Mouse (Mus musculus): Measurements from ENCODE around the gene Snx29.

Snx29 gene

GRCm38 (mm10) chr16:11716932-11717331 lies 394.2 kb downstream of the Snx29 start:
- in situ Hi-C loops (cut with MboI, MseI), result no loop called here

DNA sequence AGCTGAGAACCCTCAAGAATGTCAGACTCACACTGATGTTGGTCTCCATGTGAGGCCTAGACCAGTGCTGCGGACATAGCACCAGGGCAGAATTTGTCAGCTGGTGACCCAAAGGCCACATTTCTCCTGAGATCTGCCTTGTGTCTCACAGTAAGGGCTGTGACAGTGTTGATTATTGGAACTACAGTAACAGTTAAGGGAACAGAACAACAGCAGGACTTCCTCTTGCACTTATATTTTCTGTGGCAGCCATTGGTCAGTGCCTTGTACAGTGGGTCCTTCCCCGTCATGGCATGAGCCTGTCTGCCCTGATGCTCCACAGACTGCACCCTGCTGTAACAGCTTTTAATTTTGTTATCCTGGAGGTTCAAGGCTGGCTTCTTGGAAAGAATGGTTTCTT lies 403.2 kb downstream of the Snx29 start:
- in situ Hi-C loops (cut with MboI, MseI), result no loop called here

- in situ Hi-C loops (cut with MboI, MseI), result no loop called here
Measured at GRCm38 (mm10) chr16:11727331-11727730, 404.6 kb downstream of the Snx29 start.

- in situ Hi-C loops (cut with MboI, MseI), result no loop called here
Measured at GRCm38 (mm10) chr16:11728131-11728530, 405.4 kb downstream of the Snx29 start.

DNA sequence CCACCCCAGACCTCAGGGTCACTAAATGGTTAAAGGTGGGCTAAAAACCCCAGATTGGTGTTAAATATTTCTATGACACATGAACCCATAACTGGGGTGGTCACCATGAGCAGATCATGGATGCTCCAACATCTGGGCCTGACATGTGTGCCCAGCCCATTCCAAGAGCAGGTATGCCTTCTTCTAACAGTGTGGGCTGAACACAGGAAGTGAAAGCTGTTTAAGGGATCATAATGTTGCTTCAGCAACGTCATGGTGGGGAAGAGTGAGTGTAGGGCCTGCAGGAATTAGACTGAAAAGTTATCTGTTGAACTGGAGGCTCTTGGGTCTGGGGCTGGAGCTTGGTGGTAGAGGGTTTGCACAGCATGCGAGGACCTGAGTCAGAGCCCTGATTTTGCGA lies 405.9 kb downstream of the Snx29 start:
- in situ Hi-C loops (cut with MboI, MseI), result no loop called here

GRCm38 (mm10) chr16:11729111-11729510 lies 406.4 kb downstream of the Snx29 start:
- in situ Hi-C loops (cut with MboI, MseI), result no loop called here

GRCm38 (mm10) chr16:11729815-11730214 lies 407.1 kb downstream of the Snx29 start:
- in situ Hi-C loops (cut with MboI, MseI), result no loop called here

GRCm38 (mm10) chr16:11731014-11731535 lies 408.4 kb downstream of the Snx29 start:
- in situ Hi-C loops (cut with MboI, MseI), result no loop called here

DNA sequence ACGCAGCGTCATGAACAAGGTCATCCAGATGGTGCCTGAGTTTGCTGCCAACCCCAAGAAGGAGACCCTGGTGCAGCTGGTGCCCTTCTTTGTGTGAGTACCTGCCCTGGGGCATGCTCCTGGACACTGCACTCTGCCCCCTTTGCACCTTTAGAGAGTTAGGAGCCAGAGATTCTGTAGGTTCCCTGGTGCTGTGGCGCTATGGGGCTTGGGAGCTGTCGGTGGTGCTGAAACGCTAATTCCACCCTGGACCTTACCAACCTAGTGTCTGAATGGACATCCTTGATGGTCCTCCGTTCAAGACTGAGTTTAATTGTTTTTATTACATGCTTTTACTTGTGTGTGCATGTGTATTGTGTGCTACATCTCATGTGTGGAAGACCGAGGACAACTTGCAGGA lies 415.6 kb downstream of the Snx29 start:
- in situ Hi-C loops (cut with MboI, MseI), result no loop called here

GRCm38 (mm10) chr16:11741951-11742350 lies 419.2 kb downstream of the Snx29 start:
- in situ Hi-C loops (cut with MboI, MseI), result no loop called here

GRCm38 (mm10) chr16:11742351-11742750 lies 419.6 kb downstream of the Snx29 start:
- in situ Hi-C loops (cut with MboI, MseI), result no loop called here

GRCm38 (mm10) chr16:11743013-11743412 lies 420.3 kb downstream of the Snx29 start:
- in situ Hi-C loops (cut with MboI, MseI), result no loop called here

DNA sequence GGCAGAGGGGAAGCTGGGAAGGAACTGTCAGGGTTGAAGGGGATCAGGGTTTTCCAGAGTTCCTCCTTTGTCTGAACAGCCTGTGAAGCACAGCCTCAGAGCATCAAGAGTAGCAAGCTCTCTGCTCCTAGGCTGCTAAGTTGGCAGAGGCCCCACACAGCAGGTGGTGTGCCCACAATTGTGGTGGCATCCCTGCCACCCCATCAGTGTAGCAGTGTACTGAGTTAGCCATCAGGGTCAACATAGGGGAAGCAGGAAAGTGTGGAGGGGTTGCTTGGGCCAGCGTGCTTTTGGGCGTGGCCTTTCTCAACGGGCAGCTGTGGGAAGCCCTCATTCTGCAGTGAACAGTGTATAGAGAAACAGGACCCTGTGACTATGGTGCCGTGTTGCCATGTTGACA lies 421.0 kb downstream of the Snx29 start:
- in situ Hi-C loops (cut with MboI, MseI), result no loop called here

DNA sequence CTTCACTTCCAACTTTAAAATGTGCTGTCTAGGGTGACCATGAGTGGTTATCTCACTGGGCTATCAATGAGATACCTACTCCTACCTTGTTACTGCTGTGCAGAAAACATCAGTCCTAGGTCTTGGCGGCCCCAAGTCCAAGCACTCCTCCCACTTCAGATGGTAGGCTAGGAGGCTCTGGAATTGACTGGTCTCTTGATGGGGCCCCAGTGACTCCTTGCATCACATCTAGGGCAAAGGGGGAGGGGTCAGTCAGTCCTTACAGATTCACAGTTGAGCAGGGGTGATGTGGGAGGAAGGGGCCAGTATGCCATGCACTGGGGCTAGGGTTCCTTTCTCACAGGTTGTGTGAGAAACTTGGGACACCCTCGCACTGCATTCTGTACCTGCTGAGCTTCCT lies 423.3 kb downstream of the Snx29 start:
- in situ Hi-C loops (cut with MboI, MseI), result no loop called here

DNA sequence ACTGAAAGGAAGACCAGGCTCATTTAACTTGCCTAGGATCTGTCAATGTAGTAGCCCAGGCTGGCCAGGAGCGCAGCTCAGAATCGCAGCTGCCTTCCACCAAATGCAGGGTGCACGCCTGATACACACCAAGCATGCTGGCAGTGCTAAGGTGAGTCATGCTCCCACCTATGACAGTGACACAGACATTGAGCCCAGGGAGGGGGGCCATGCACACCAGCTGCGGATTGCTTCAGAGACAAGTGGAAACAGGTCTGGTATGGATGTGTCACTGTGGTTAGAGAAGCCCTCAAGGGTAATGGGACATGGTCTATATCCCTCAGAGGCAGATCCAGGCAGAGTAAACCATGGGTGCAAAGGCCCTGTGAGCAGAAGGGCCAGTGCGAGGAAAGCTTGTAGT lies 425.2 kb downstream of the Snx29 start:
- in situ Hi-C loops (cut with MboI, MseI), result no loop called here

DNA sequence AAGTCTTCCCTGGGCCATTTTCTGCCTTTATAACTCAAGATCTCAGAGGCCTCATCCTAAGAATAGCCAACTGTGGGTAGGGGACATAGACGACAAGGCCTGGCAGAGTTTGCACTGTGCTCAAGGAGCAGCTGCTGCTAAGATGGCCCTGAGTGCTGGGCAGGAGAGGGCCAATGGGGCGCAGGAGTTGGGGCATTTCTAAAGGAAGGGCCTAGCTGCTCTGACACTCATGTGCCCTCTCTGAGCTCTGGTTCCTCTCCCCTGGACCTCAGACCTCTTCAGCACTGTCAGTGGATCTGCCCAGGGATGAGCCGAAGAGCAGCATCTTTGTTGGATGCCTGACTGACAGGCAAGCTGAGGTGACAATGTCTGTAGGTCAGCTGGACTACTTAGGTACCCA lies 426.4 kb downstream of the Snx29 start:
- in situ Hi-C loops (cut with MboI, MseI), result no loop called here

DNA sequence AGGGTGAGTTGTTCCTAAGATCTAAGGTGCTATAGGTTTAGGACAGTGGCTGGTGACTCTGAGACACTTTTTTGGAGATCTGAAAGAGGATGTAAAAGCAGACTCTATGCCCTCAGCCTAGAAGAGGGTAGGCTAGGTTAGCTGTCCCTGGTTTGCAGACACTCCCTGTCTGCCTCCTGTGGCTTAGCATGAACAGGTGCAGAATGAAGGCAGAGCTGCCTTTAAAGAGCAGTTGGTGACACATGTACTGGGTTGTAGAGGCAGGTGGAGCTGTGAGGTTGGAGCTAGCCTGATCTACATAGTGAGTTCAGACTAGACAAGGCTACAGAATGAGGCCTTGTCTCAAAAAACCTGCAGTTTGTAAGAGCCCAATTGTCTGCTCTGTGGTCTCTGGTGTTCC lies 427.9 kb downstream of the Snx29 start:
- in situ Hi-C loops (cut with MboI, MseI), result no loop called here

DNA sequence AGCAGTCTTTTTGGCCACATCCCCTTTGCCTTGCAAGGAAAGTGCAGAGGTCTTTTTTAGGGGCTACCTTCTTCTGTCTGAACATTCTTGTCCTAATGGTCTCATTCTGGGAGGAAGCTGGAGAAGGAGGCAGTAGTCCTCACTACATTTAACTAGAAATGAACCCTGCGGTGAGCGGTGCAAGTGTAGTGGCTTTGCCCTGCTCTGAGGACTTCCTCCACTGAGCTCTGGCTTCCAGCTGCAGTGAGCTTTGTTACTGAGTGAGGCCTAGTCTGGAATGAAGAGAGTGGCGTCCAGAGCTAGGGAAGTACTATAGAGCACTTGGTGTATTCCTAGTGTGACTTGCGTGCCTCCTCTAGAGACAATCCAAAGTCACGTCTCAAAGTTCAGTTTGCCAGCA lies 429.8 kb downstream of the Snx29 start:
- in situ Hi-C loops (cut with MboI, MseI), result no loop called here

DNA sequence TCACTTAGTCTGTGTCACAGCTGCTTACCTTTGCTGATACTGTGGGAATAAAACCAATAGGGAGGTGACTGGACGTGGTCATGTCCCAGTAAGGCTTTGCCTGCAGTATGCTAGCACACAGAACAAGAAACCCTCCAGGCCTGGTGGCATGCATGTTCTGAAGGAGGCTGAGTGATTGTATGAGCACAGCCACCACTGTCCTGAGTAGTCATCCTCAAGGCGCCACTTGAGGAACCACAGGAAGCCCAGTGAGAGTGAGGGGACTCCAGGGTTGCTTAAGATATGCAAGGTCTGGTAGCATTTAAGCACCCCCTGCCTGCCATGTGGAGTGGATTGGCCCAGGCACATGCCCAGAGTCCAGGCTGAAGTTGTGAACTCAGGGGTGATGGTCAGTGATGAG lies 430.8 kb downstream of the Snx29 start:
- in situ Hi-C loops (cut with MboI, MseI), result no loop called here

- in situ Hi-C loops (cut with MboI, MseI), result no loop called here
Measured at GRCm38 (mm10) chr16:11754136-11754535, 431.4 kb downstream of the Snx29 start.

DNA sequence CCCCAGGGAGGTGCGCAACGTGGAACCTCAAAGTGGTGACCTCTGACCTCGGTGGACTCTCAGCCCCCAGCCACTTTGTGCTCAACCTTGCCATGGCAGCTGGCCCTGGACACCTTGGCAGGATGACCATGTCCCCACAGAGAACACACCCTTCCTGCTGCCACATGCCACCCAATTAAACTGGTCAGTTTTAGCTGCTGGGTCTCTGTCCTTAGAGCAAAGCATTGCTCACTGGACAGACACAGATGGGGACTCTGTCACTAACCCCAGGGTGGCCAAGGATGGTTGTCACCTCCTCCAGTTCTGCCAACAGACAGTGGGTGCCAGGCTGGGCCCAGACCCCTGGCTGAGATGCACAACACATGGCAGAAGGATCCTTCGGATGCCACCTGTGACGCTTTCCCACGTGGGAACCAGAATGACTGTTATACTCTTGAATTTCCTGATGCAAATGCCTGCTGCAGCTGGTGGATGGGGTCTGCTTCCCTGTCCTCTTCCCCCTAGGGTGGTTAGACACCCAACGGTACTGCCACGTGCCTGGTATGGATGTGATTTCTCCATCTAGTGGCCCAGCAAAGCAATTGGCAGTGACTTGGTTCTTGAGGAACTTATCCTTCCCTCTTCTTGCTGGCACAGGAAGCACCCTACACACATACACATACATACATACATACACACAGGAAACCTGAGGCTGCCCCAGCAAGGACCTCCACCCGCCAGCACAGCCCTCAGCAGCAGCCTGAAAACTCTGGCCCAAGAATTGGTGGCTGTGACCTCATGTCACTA lies 432.8 kb downstream of the Snx29 start:
- in situ Hi-C loops (cut with MboI, MseI), result no loop called here

- in situ Hi-C loops (cut with MboI, MseI), result no loop called here
Measured at GRCm38 (mm10) chr16:11756598-11757245, 434.0 kb downstream of the Snx29 start.

DNA sequence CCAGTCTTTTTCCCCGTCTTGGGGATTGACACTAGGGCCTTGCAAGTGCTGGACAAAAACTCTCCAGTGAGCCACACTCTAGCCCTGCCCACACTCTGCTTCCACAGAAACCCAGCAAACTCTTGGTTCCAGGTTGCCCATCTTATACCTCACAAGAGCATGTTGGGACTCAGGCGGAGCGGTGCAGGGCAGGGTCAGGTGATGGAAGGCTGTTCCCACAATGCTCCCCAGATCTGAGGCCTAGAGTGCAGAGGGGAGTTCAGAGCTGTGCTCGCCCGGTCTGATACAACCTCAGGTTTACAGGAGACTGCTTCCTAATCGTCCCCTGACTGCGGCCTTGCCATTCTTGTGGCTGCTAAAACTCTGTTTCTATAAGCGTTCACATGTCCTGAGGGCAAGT lies 434.8 kb downstream of the Snx29 start:
- in situ Hi-C loops (cut with MboI, MseI), result no loop called here

Measured in regulatory T cell (primary cell).